In the genomic region with DNA sequence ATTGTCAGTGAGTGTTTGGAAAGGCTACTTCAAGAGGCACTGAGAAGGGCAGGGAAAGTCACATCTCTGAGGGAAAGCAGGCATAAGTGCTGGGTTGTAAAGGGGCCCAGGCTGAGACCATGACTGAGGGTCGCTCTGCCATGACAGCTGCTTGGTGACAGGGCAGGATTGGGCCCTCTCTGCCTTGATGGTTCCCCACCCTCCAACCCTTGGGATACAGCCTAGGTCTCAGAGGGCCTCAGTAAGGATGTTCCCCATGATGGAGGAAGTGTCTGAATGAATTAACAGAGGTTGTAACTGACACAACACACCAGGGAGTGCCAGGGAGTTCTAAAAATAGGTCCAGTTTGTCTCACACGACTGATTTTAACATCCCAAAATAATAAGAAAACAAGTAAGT, we compare ENCODE assay signal across 26 mouse cellular contexts. TPM values are rescaled to one million over a fixed set of nuclear protein-coding genes. Genes with fewer than 3 reads are reported as not detected.
DNase-seq lines count a peak whose midpoint lies in the region; ATAC-seq and TF ChIP-seq lines count a peak whose summit lies in the region.
"Had no signal": no experiment of that assay in that cellular context is flagged by ENCODE, and none has a peak within 500 bp of the region (broad histone marks: within the 10 kb centered on the region; RNA-seq: fewer than 3 reads in every experiment).

No protein-coding gene starts in this region.

- 0 out of 2 replicates have a peak overlapping the region, but pooled peaks have one; percentile 6 for H3K27ac ChIP-seq in heart, embryonic 10.5 days
- peak overlapping the region; percentile 38; the same call in 1 of the 2 replicates for H3K27ac ChIP-seq in lung, postnatal 0 days (ENCODE audit: low read length)
- peak overlapping the region; percentile 86 for H3K27ac ChIP-seq in brown adipose tissue, adult 24 weeks (replicated peaks; ENCODE audit: low read depth, low read length)
- H3K27ac ChIP-seq: embryonic facial prominence, embryonic 13.5 days; embryonic facial prominence, embryonic 15.5 days; forebrain, embryonic 10.5 days; forebrain, embryonic 12.5 days had no signal

- no peak overlapping the region for H3K9ac ChIP-seq in lung, postnatal 0 days (replicated peaks; ENCODE audit: low read depth)
- H3K9ac ChIP-seq: embryonic facial prominence, embryonic 13.5 days; embryonic facial prominence, embryonic 15.5 days; forebrain, embryonic 12.5 days had no signal

- H3K9me3 ChIP-seq in heart, embryonic 10.5 days, result no peaks in the 10 kb centered on the region
- H3K9me3 ChIP-seq in lung, postnatal 0 days (ENCODE audit: low read length), result no peaks in the 10 kb centered on the region
- H3K9me3 ChIP-seq: embryonic facial prominence, embryonic 13.5 days; embryonic facial prominence, embryonic 15.5 days; forebrain, embryonic 10.5 days; forebrain, embryonic 12.5 days had no signal

- intact Hi-C loops in heart, postnatal 10 days (cut with DNase I), result no loop called here
- intact Hi-C loops in left cerebral cortex, postnatal 4 days (cut with DNase I), result no loop called here

- no peak for ATAC-seq in lung, postnatal 0 days
- ATAC-seq: activated CD4-positive, CD25-positive, alpha-beta regulatory T cell, adult 4 months; forebrain, embryonic 14.5 days; forebrain, embryonic 16.5 days had no signal

- H3K4me2 ChIP-seq in lung, postnatal 0 days (replicated peaks; ENCODE audit: low read depth, low read length), result no peak overlapping the region
- H3K4me2 ChIP-seq: embryonic facial prominence, embryonic 13.5 days; embryonic facial prominence, embryonic 15.5 days; forebrain, embryonic 12.5 days had no signal

- no peak for TF ChIP-seq EP300 in lung, postnatal 0 days (IDR thresholded peaks at IDR 0.05)

- no peaks in the 10 kb centered on the region for H3K27me3 ChIP-seq in heart, embryonic 10.5 days (ENCODE audit: insufficient read depth, poor library complexity, severe bottlenecking)
- no peaks in the 10 kb centered on the region for H3K27me3 ChIP-seq in lung, postnatal 0 days (replicated peaks; ENCODE audit: insufficient read depth, low read length)
- H3K27me3 ChIP-seq: embryonic facial prominence, embryonic 13.5 days; embryonic facial prominence, embryonic 15.5 days; forebrain, embryonic 12.5 days had no signal

- TF ChIP-seq CTCF in lung, postnatal 0 days (IDR thresholded peaks at IDR 0.05), result no peak

- no peaks in the 10 kb centered on the region for H3K36me3 ChIP-seq in heart, embryonic 10.5 days
- H3K36me3 ChIP-seq in lung, postnatal 0 days (ENCODE audit: insufficient read depth, low read length), result no peaks in the 10 kb centered on the region
- H3K36me3 ChIP-seq: embryonic facial prominence, embryonic 13.5 days; embryonic facial prominence, embryonic 15.5 days; forebrain, embryonic 10.5 days; forebrain, embryonic 12.5 days had no signal

- peak; percentile 90 for DNase-seq in heart, adult 11 months
- no peak for DNase-seq in heart, adult 18-20 months
- no peak for DNase-seq in heart, embryonic 10.5 days (ENCODE audit: low spot score)
- DNase-seq in heart, postnatal 10 days, result no peak
- DNase-seq in lung, postnatal 0 days (ENCODE audit: low spot score), result no peak
- DNase-seq in lung, postnatal 14 days, result no peak
- DNase-seq in left cerebral cortex, postnatal 4 days, result no peak
- DNase-seq: adrenal gland, adult 8-10 months; adrenal gland, postnatal 14 days; adrenal gland, postnatal 36 days; cerebellum, adult 11 months; cerebellum, adult 18-20 months; cerebellum, adult 8-10 months; cerebellum, adult 9-11 months; cerebellum, postnatal 14 days; cerebellum, postnatal 36 days; embryo, embryonic 11 days had no signal

- H3K4me3 ChIP-seq in heart, embryonic 10.5 days, result no peak overlapping the region
- no peak overlapping the region for H3K4me3 ChIP-seq in lung, postnatal 0 days (ENCODE audit: low read depth, low read length)
- H3K4me3 ChIP-seq in brown adipose tissue, adult 24 weeks (ENCODE audit: insufficient read depth, low read depth, low read length), result no peak overlapping the region
- H3K4me3 ChIP-seq: embryonic facial prominence, embryonic 13.5 days; embryonic facial prominence, embryonic 15.5 days; erythroblast, embryonic 14.5 days; forebrain, embryonic 10.5 days; forebrain, embryonic 12.5 days had no signal

- H3K4me1 ChIP-seq in heart, embryonic 10.5 days, result peaks cover 34% of the 10 kb centered on the region
- 0 out of 2 replicates have a peak, but pooled peaks cover 3% of the 10 kb centered on the region for H3K4me1 ChIP-seq in lung, postnatal 0 days (ENCODE audit: insufficient read depth, low read depth, low read length)
- H3K4me1 ChIP-seq in brown adipose tissue, adult 24 weeks (ENCODE audit: control insufficient read depth, insufficient read depth, insufficient read length, low read length), result peaks cover 39% of the 10 kb centered on the region
- H3K4me1 ChIP-seq: embryonic facial prominence, embryonic 15.5 days had no signal

- 39% methylated on average over 2 of the region's 2 CpGs for WGBS in heart, embryonic 10.5 days
- 45% methylated on average over 2 of the region's 2 CpGs for WGBS in lung, postnatal 0 days

RNA-seq across cellular contexts. Expression of a gene that starts 43.1 kb away (rescaled TPM):
- total RNA-seq in heart, adult 18-20 months (2021), result 100 to 1,000 TPM; 163 to 170 TPM
- 39.3 and 54.0 TPM in 2 replicates for polyA plus RNA-seq in heart, embryonic 10.5 days (2016; fragmentation: Nextera tagmentation; extraction: Ambion mirVana)
- total RNA-seq in heart, postnatal 10 days (2021), result 100 to 1,000 TPM; 133 to 167 TPM
- 93.6 and 100 TPM in 2 replicates for polyA plus RNA-seq in lung, postnatal 0 days (2015; fragmentation: Nextera tagmentation; extraction: Ambion mirVana)
- 78.1 and 111 TPM in 2 replicates for polyA plus RNA-seq in brown adipose tissue, adult 24 weeks (2012; ENCODE audit: insufficient read depth, insufficient read length, missing spikeins)
- 100 to 1,000 TPM; 109 to 120 TPM for total RNA-seq in left cerebral cortex, postnatal 4 days (2021)

Comparison
In these comparisons a context has a peak if more than half of its experiments do, and no peak if none do; other contexts are left out.
1. H3K27ac ChIP-seq: peak in every context shown above with its lines; median percentile 86 in brown adipose tissue, adult 24 weeks; 38 in lung, postnatal 0 days; 6 in heart, embryonic 10.5 days.